Mouse (Mus musculus) thymus, adult 2 months (tissue): ENCODE measurements around the gene Icmt.

Experiments used
- CTCF ChIP-seq: fragments of 200-500 bp; IDR thresholded peaks from 2 replicates; pipeline ENCODE4 v1.5.1; 2012; ENCODE audit warnings: mild to moderate bottlenecking, control low read depth, low read length, moderate library complexity, borderline replicate concordance; ENCODE audit not compliant: control insufficient read depth, poor library complexity, insufficient read depth; ENCODE audit errors: extremely low read depth
- POLR2A ChIP-seq: fragments of 200-500 bp; IDR thresholded peaks from 2 replicates; pipeline ENCODE4 v1.6.1; 2012; ENCODE audit warnings: mild to moderate bottlenecking, low read length, control low read depth, moderate library complexity; ENCODE audit not compliant: control insufficient read depth, poor library complexity, insufficient read depth; ENCODE audit errors: extremely low read depth

DNA sequence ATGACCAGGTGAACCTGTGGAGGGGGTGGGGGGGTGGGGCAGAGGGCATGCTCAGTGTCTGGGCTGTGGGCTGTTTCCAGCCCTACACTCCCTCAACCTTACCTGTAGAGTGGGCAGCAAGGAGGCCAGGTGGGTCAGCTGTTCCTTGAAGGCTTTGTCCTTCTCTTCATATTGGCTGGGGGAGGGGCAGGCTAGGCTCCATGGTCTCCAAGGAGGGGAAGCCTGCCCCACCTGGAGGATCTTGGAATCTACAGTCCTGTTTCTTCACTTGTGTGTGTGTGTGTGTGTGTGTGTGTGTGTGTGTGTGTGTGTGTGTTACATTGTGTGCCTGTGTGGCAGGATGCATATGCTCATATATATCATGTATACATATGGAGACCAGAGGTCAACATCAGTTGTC, 16.9 kb downstream of the Icmt start:
- no peak for TF ChIP-seq POLR2A
- no peak for TF ChIP-seq CTCF
